10 mouse cellular contexts compared by ENCODE assay signal in genomic region chr11:54905931-54906330, GRCm38 (mm10). TPM values are rescaled to one million over a fixed set of nuclear protein-coding genes. Genes with fewer than 3 reads are reported as not detected.
DNase-seq lines count a peak whose midpoint lies in the region; ATAC-seq and TF ChIP-seq lines count a peak whose summit lies in the region.
"Had no signal": no experiment of that assay in that cellular context is flagged by ENCODE, and none has a peak within 500 bp of the region (broad histone marks: within the 10 kb centered on the region; RNA-seq: fewer than 3 reads in every experiment).

No protein-coding gene starts in this region.

- no peak for ATAC-seq in midbrain, embryonic 16.5 days
- ATAC-seq: forebrain, embryonic 14.5 days had no signal

- no peak for TF ChIP-seq CTCF in lung, adult 2 months (IDR thresholded peaks at IDR 0.05; ENCODE audit: insufficient read depth, low read length)

- H3K9me3 ChIP-seq in midbrain, embryonic 16.5 days (replicated peaks; ENCODE audit: control insufficient read depth, low read length, poor library complexity, severe bottlenecking) = no peaks in the 10 kb centered on the region
- H3K9me3 ChIP-seq: neural tube, embryonic 13.5 days had no signal

- H3K27me3 ChIP-seq in midbrain, embryonic 16.5 days (ENCODE audit: control insufficient read depth, insufficient read depth, low read depth, low read length) = no peaks in the 10 kb centered on the region
- H3K27me3 ChIP-seq: neural tube, embryonic 13.5 days had no signal

- no peak overlapping the region for H3K27ac ChIP-seq in midbrain, embryonic 16.5 days (ENCODE audit: low read length)
- H3K27ac ChIP-seq: neural tube, embryonic 13.5 days had no signal

- no peaks in the 10 kb centered on the region for H3K4me1 ChIP-seq in lung, adult 2 months (ENCODE audit: control insufficient read depth, insufficient read depth, low read length)
- peaks cover 8% of the 10 kb centered on the region; the same call in 1 of the 2 replicates for H3K4me1 ChIP-seq in midbrain, embryonic 16.5 days (ENCODE audit: control insufficient read depth, insufficient read depth, low read length)

- H3K9ac ChIP-seq in midbrain, embryonic 16.5 days (ENCODE audit: low read depth, low read length) = no peak overlapping the region
- H3K9ac ChIP-seq: neural tube, embryonic 13.5 days had no signal

- TF ChIP-seq POLR2A in lung, adult 2 months (IDR thresholded peaks at IDR 0.05; ENCODE audit: borderline replicate concordance, extremely low read depth, low read depth, low read length) = no peak

- H3K4me3 ChIP-seq in lung, adult 2 months (replicated peaks; ENCODE audit: extremely low read depth, low read depth, low read length) = no peak overlapping the region
- H3K4me3 ChIP-seq in midbrain, embryonic 16.5 days (ENCODE audit: low read depth, low read length) = no peak overlapping the region
- H3K4me3 ChIP-seq: neural tube, embryonic 13.5 days had no signal

- DNase-seq in lung, postnatal 4 days = peak; percentile 24 to 60
- no peak for DNase-seq in lung, adult 2 months
- peak; percentile 58 to 69 for DNase-seq in heart, postnatal 10 days
- DNase-seq in kidney, postnatal 25 days = peak; percentile 66 to 87
- no peak for DNase-seq in left cerebral cortex, adult 8-10 months (ENCODE audit: low spot score in 2 of 2)
- DNase-seq in layer of hippocampus, postnatal 25 days (ENCODE audit: extremely low spot score in 1 of 2, low spot score in 1 of 2) = no peak
- DNase-seq: right cerebral cortex, postnatal 4 days had no signal

- H3K36me3 ChIP-seq in midbrain, embryonic 16.5 days (ENCODE audit: control insufficient read depth, insufficient read depth, low read length) = no peaks in the 10 kb centered on the region

- WGBS in lung, adult 2 months = 57% methylated on average over 4 of the region's 4 CpGs
- WGBS in midbrain, embryonic 16.5 days = 66% methylated on average over 4 of the region's 4 CpGs

- intact Hi-C loops in heart, postnatal 10 days (cut with DNase I) = no loop called here

- no peak overlapping the region for H3K4me2 ChIP-seq in midbrain, embryonic 16.5 days (ENCODE audit: low read length)
- H3K4me2 ChIP-seq: neural tube, embryonic 13.5 days had no signal

RNA-seq across cellular contexts. Expression of gene Gpx3, which starts 3.7 kb away (rescaled TPM):
- 693 and 908 TPM in 2 replicates for polyA plus RNA-seq in lung, adult 2 months (2012; rRNA removed)
- 100 to 1,000 TPM; 102 to 159 TPM for total RNA-seq in heart, postnatal 10 days (2021)
- 29.4 and 40.5 TPM in 2 replicates for polyA plus RNA-seq in midbrain, embryonic 16.5 days (2015; fragmentation: Nextera tagmentation; extraction: Ambion mirVana)
- total RNA-seq in left cerebral cortex, adult 8-10 months (2022) = 10 to 100 TPM in 2 of 4 experiments, 1 to 10 TPM in 2; 7.5 to 12.5 (median 10.4) TPM
- total RNA-seq in layer of hippocampus, postnatal 25 days (2021) = 1 to 10 TPM; 4.6 to 5.6 TPM

RNA-seq across cellular contexts. Expression of gene Hint1, which starts 39.7 kb away (rescaled TPM):
- polyA plus RNA-seq in lung, adult 2 months (2012; rRNA removed) = 251 and 265 TPM in 2 replicates
- 100 to 1,000 TPM; 304 to 309 TPM for total RNA-seq in heart, postnatal 10 days (2021)
- polyA plus RNA-seq in midbrain, embryonic 16.5 days (2015; fragmentation: Nextera tagmentation; extraction: Ambion mirVana) = 731 and 741 TPM in 2 replicates
- 100 to 1,000 TPM; 204 to 277 (median 234) TPM for total RNA-seq in left cerebral cortex, adult 8-10 months (2022)
- total RNA-seq in layer of hippocampus, postnatal 25 days (2021) = 100 to 1,000 TPM; 262 to 295 TPM

RNA-seq across cellular contexts. Expression of gene Lyrm7, which starts 45.2 kb away (rescaled TPM):
- 0.38 and 0.40 TPM in 2 replicates for polyA plus RNA-seq in lung, adult 2 months (2012; rRNA removed)
- 10 to 100 TPM; 24.4 to 27.0 TPM for total RNA-seq in heart, postnatal 10 days (2021)
- 10.5 and 15.1 TPM in 2 replicates for polyA plus RNA-seq in midbrain, embryonic 16.5 days (2015; fragmentation: Nextera tagmentation; extraction: Ambion mirVana)
- total RNA-seq in left cerebral cortex, adult 8-10 months (2022) = 10 to 100 TPM; 23.4 to 37.9 (median 27.9) TPM
- total RNA-seq in layer of hippocampus, postnatal 25 days (2021) = 10 to 100 TPM; 24.0 to 41.7 TPM

RNA-seq across cellular contexts. Expression of gene Tnip1, which starts 56.8 kb away (rescaled TPM):
- 43.9 and 47.2 TPM in 2 replicates for polyA plus RNA-seq in lung, adult 2 months (2012; rRNA removed)
- total RNA-seq in heart, postnatal 10 days (2021) = 10 to 100 TPM; 33.4 to 37.1 TPM
- 16.4 and 17.4 TPM in 2 replicates for polyA plus RNA-seq in midbrain, embryonic 16.5 days (2015; fragmentation: Nextera tagmentation; extraction: Ambion mirVana)
- total RNA-seq in left cerebral cortex, adult 8-10 months (2022) = 10 to 100 TPM; 33.0 to 36.3 (median 34.9) TPM
- 10 to 100 TPM; 33.1 to 38.0 TPM for total RNA-seq in layer of hippocampus, postnatal 25 days (2021)

Comparison
In these comparisons a context has a peak if more than half of its experiments do, and no peak if none do; other contexts are left out.
1. DNase-seq: peak in lung, postnatal 4 days (2 of 2), heart, postnatal 10 days (2 of 2) and kidney, postnatal 25 days (2 of 2); none in lung, adult 2 months (single experiment), left cerebral cortex, adult 8-10 months (0 of 2) and layer of hippocampus, postnatal 25 days (0 of 2).
2. RNA of gene Gpx3, which starts 3.7 kb away (total RNA-seq): 102 to 159 TPM in heart, postnatal 10 days; 7.5 to 12.5 TPM in left cerebral cortex, adult 8-10 months and 4.6 to 5.6 TPM in layer of hippocampus, postnatal 25 days; every median in the first group is over 4 times any median in the second.